In the genomic region with DNA sequence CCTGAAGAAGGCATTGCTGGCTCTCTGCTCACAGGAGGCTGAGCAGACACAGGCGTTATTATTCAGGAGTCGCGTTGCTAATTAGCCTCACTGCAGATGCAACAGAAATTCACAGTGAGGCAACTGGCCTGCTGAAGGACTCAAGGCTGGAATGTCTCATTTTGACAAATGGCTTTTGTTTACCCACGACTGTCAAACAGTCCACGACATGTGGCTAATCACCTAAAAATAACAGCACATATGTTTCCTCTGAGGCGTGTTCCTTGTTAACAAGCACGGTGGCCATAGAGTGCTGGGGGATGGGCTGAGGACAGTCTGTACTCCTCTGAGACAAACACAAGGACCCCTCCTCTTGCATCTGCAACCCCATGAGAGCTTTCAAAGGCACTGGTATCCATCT, we compare ENCODE assay signal across 13 mouse cellular contexts. TPM values are rescaled to one million over a fixed set of nuclear protein-coding genes. Genes with fewer than 3 reads are reported as not detected.
DNase-seq lines count a peak whose midpoint lies in the region; ATAC-seq and TF ChIP-seq lines count a peak whose summit lies in the region.
"Had no signal": no experiment of that assay in that cellular context is flagged by ENCODE, and none has a peak within 500 bp of the region (broad histone marks: within the 10 kb centered on the region; RNA-seq: fewer than 3 reads in every experiment).

No protein-coding gene starts in this region.

- no peak for TF ChIP-seq POLR2A in cerebellum, adult 2 months (IDR thresholded peaks at IDR 0.05; ENCODE audit: borderline replicate concordance, insufficient read depth, low read length)

- intact Hi-C loops in heart, postnatal 10 days (cut with DNase I) = no loop called here

- H3K4me2 ChIP-seq in midbrain, postnatal 0 days (ENCODE audit: low read depth, low read length, poor library complexity, severe bottlenecking) = no peak overlapping the region
- no peak overlapping the region for H3K4me2 ChIP-seq in midbrain, embryonic 11.5 days
- H3K4me2 ChIP-seq in embryonic facial prominence, embryonic 15.5 days (replicated peaks) = no peak overlapping the region
- no peak overlapping the region for H3K4me2 ChIP-seq in neural tube, embryonic 15.5 days
- H3K4me2 ChIP-seq: heart, embryonic 12.5 days; limb, embryonic 15.5 days had no signal

- no peak for TF ChIP-seq CTCF in midbrain, postnatal 0 days (IDR thresholded peaks at IDR 0.05)
- TF ChIP-seq CTCF in cerebellum, adult 2 months (IDR thresholded peaks at IDR 0.05; ENCODE audit: borderline replicate concordance, insufficient read depth, low read depth, low read length) = no peak

- H3K27me3 ChIP-seq in midbrain, postnatal 0 days (ENCODE audit: insufficient read depth, low read length) = no peaks in the 10 kb centered on the region
- no peaks in the 10 kb centered on the region for H3K27me3 ChIP-seq in midbrain, embryonic 11.5 days (ENCODE audit: control insufficient read depth, insufficient read depth, low read length)
- no peaks in the 10 kb centered on the region for H3K27me3 ChIP-seq in embryonic facial prominence, embryonic 15.5 days
- no peaks in the 10 kb centered on the region for H3K27me3 ChIP-seq in neural tube, embryonic 15.5 days (replicated peaks)
- H3K27me3 ChIP-seq in cerebellum, adult 2 months (ENCODE audit: control insufficient read depth, insufficient read depth, low read length) = no peaks in the 10 kb centered on the region
- H3K27me3 ChIP-seq: heart, embryonic 12.5 days; limb, embryonic 15.5 days had no signal

- H3K9ac ChIP-seq in midbrain, postnatal 0 days (replicated peaks; ENCODE audit: low read length, poor library complexity, severe bottlenecking) = no peak overlapping the region
- no peak overlapping the region for H3K9ac ChIP-seq in midbrain, embryonic 11.5 days (ENCODE audit: low read length)
- H3K9ac ChIP-seq in embryonic facial prominence, embryonic 15.5 days = no peak overlapping the region
- no peak overlapping the region for H3K9ac ChIP-seq in neural tube, embryonic 15.5 days (replicated peaks)
- H3K9ac ChIP-seq: heart, embryonic 12.5 days; limb, embryonic 15.5 days had no signal

- no peaks in the 10 kb centered on the region for H3K4me1 ChIP-seq in midbrain, postnatal 0 days (ENCODE audit: insufficient read depth, low read length)
- H3K4me1 ChIP-seq in midbrain, embryonic 11.5 days (ENCODE audit: control insufficient read depth, insufficient read depth, low read length) = no peaks in the 10 kb centered on the region
- H3K4me1 ChIP-seq in embryonic facial prominence, embryonic 15.5 days = 0 out of 2 replicates have a peak, but pooled peaks cover 5% of the 10 kb centered on the region
- H3K4me1 ChIP-seq in neural tube, embryonic 15.5 days = peaks cover 8% of the 10 kb centered on the region; the same call in 1 of the 2 replicates
- no peaks in the 10 kb centered on the region for H3K4me1 ChIP-seq in cerebellum, adult 2 months (ENCODE audit: control insufficient read depth, insufficient read depth, low read length)
- H3K4me1 ChIP-seq: limb, embryonic 15.5 days had no signal

- peak; percentile 4 to 7 for DNase-seq in heart, postnatal 10 days
- DNase-seq in heart, adult 8-10 months (ENCODE audit: low spot score) = no peak
- DNase-seq in midbrain, postnatal 0 days (ENCODE audit: low spot score) = peak; percentile 51
- no peak for DNase-seq in midbrain, embryonic 11.5 days (ENCODE audit: low spot score, missing footprints)
- DNase-seq in cerebellum, postnatal 25 days = no peak
- no peak for DNase-seq in cerebellum, adult 2 months
- DNase-seq: adrenal gland, postnatal 36 days; kidney, adult 8-10 months had no signal

- H3K36me3 ChIP-seq in midbrain, postnatal 0 days (ENCODE audit: insufficient read depth, low read length) = no peaks in the 10 kb centered on the region
- H3K36me3 ChIP-seq in midbrain, embryonic 11.5 days (ENCODE audit: control insufficient read depth, insufficient read depth, low read length) = no peaks in the 10 kb centered on the region
- H3K36me3 ChIP-seq in embryonic facial prominence, embryonic 15.5 days = no peaks in the 10 kb centered on the region
- H3K36me3 ChIP-seq in neural tube, embryonic 15.5 days = no peaks in the 10 kb centered on the region
- H3K36me3 ChIP-seq: heart, embryonic 12.5 days; limb, embryonic 15.5 days had no signal

- H3K27ac ChIP-seq in midbrain, postnatal 0 days (ENCODE audit: low read depth, low read length) = no peak overlapping the region
- no peak overlapping the region for H3K27ac ChIP-seq in midbrain, embryonic 11.5 days (ENCODE audit: low read depth, low read length)
- no peak overlapping the region for H3K27ac ChIP-seq in embryonic facial prominence, embryonic 15.5 days (replicated peaks)
- H3K27ac ChIP-seq in neural tube, embryonic 15.5 days (replicated peaks) = 0 out of 2 replicates have a peak overlapping the region, but pooled peaks have one; percentile 5
- H3K27ac ChIP-seq in cerebellum, adult 2 months (ENCODE audit: insufficient read depth, low read length) = no peak overlapping the region
- H3K27ac ChIP-seq: limb, embryonic 15.5 days had no signal

- no peak overlapping the region for H3K4me3 ChIP-seq in midbrain, postnatal 0 days (ENCODE audit: low read depth, low read length)
- no peak overlapping the region for H3K4me3 ChIP-seq in midbrain, embryonic 11.5 days (ENCODE audit: low read depth, low read length)
- H3K4me3 ChIP-seq in embryonic facial prominence, embryonic 15.5 days (replicated peaks) = no peak overlapping the region
- H3K4me3 ChIP-seq in neural tube, embryonic 15.5 days (replicated peaks) = no peak overlapping the region
- no peak overlapping the region for H3K4me3 ChIP-seq in cerebellum, adult 2 months (replicated peaks; ENCODE audit: insufficient read depth, low read depth, low read length)
- H3K4me3 ChIP-seq: heart, embryonic 12.5 days; limb, embryonic 15.5 days had no signal

- WGBS in midbrain, postnatal 0 days = 30% methylated on average over 7 of the region's 7 CpGs
- WGBS in midbrain, embryonic 11.5 days = 51% methylated on average over 7 of the region's 7 CpGs
- 4% methylated on average over 7 of the region's 7 CpGs for WGBS in embryonic facial prominence, embryonic 15.5 days
- 13% methylated on average over 7 of the region's 7 CpGs for WGBS in neural tube, embryonic 15.5 days
- WGBS in cerebellum, adult 2 months = 7% methylated on average over 7 of the region's 7 CpGs

- no peak for ATAC-seq in midbrain, postnatal 0 days (ENCODE audit: low FRiP score)
- ATAC-seq in midbrain, embryonic 11.5 days (ENCODE audit: low FRiP score) = no peak
- peak; percentile 43 for ATAC-seq in embryonic facial prominence, embryonic 15.5 days (ENCODE audit: insufficient number of reproducible peaks, low FRiP score, low TSS enrichment, low read depth)
- no peak for ATAC-seq in neural tube, embryonic 15.5 days (ENCODE audit: low FRiP score)
- ATAC-seq: Patski had no signal

- H3K9me3 ChIP-seq in midbrain, postnatal 0 days (ENCODE audit: low read length) = no peaks in the 10 kb centered on the region
- H3K9me3 ChIP-seq in midbrain, embryonic 11.5 days (ENCODE audit: control insufficient read depth, low read length) = no peaks in the 10 kb centered on the region
- no peaks in the 10 kb centered on the region for H3K9me3 ChIP-seq in embryonic facial prominence, embryonic 15.5 days (replicated peaks)
- H3K9me3 ChIP-seq in neural tube, embryonic 15.5 days (replicated peaks) = no peaks in the 10 kb centered on the region
- H3K9me3 ChIP-seq: heart, embryonic 12.5 days; limb, embryonic 15.5 days had no signal

RNA-seq across cellular contexts. Expression of a gene that starts 41.1 kb away (rescaled TPM):
- total RNA-seq in heart, postnatal 10 days (2021) = 1 to 10 TPM; 8.9 to 9.8 TPM
- total RNA-seq in heart, adult 8-10 months (2022) = 1 to 10 TPM; 2.0 to 3.0 (median 2.5) TPM
- 88.7 and 106 TPM in 2 replicates for total RNA-seq in midbrain, postnatal 0 days (2014; rRNA removed)
- polyA plus RNA-seq in midbrain, postnatal 0 days (2015; fragmentation: Nextera tagmentation; extraction: Ambion mirVana) = 30.4 and 31.2 TPM in 2 replicates
- 14.7 and 14.8 TPM in 2 replicates for polyA plus RNA-seq in midbrain, embryonic 11.5 days (2014; fragmentation: Nextera tagmentation; extraction: Ambion mirVana)
- polyA plus RNA-seq in embryonic facial prominence, embryonic 15.5 days (2015; fragmentation: Nextera tagmentation; extraction: Ambion mirVana) = 7.7 and 8.2 TPM in 2 replicates
- polyA plus RNA-seq in neural tube, embryonic 15.5 days (2015; fragmentation: Nextera tagmentation; extraction: Ambion mirVana) = 19.8 and 20.0 TPM in 2 replicates
- 361 and 392 TPM in 2 replicates for polyA plus RNA-seq in cerebellum, adult 2 months (2012; rRNA removed)

RNA-seq across cellular contexts. Expression of a gene that starts 56.4 kb away (rescaled TPM):
- total RNA-seq in heart, postnatal 10 days (2021) = 10 to 100 TPM; 33.3 to 34.0 TPM
- 10 to 100 TPM; 20.5 to 23.3 (median 21.1) TPM for total RNA-seq in heart, adult 8-10 months (2022)
- 51.7 and 62.6 TPM in 2 replicates for total RNA-seq in midbrain, postnatal 0 days (2014; rRNA removed)
- 127 and 133 TPM in 2 replicates for polyA plus RNA-seq in midbrain, postnatal 0 days (2015; fragmentation: Nextera tagmentation; extraction: Ambion mirVana)
- 161 and 163 TPM in 2 replicates for polyA plus RNA-seq in midbrain, embryonic 11.5 days (2014; fragmentation: Nextera tagmentation; extraction: Ambion mirVana)
- 99.8 and 112 TPM in 2 replicates for polyA plus RNA-seq in embryonic facial prominence, embryonic 15.5 days (2015; fragmentation: Nextera tagmentation; extraction: Ambion mirVana)
- 85.8 and 89.9 TPM in 2 replicates for polyA plus RNA-seq in neural tube, embryonic 15.5 days (2015; fragmentation: Nextera tagmentation; extraction: Ambion mirVana)
- polyA plus RNA-seq in cerebellum, adult 2 months (2012; rRNA removed) = 35.6 and 36.2 TPM in 2 replicates

Comparison
In these comparisons a context has a peak if more than half of its experiments do, and no peak if none do; other contexts are left out.
1. DNase-seq: peak in heart, postnatal 10 days (2 of 2) and midbrain, postnatal 0 days (single experiment); none in heart, adult 8-10 months (single experiment), midbrain, embryonic 11.5 days (single experiment), cerebellum, postnatal 25 days (0 of 2) and cerebellum, adult 2 months (0 of 2).
2. RNA of a gene that starts 41.1 kb away (polyA plus RNA-seq): 361 to 392 TPM in cerebellum, adult 2 months; 30.4 to 31.2 TPM in midbrain, postnatal 0 days, 19.8 to 20.0 TPM in neural tube, embryonic 15.5 days, 14.7 to 14.8 TPM in midbrain, embryonic 11.5 days and 7.7 to 8.2 TPM in embryonic facial prominence, embryonic 15.5 days; every median in the first group is over 10 times any median in the second.